Mouse (Mus musculus) thymus, postnatal 10 days (tissue): ENCODE results near the gene Cd83.

Source experiments
- DNase-seq, 2 experiments: peaks; one replicate each; pipeline ENCODE4 v3.0.0; 2021; ENCODE audit warnings: low spot score in 2 of 2

Cd83 gene

DNA sequence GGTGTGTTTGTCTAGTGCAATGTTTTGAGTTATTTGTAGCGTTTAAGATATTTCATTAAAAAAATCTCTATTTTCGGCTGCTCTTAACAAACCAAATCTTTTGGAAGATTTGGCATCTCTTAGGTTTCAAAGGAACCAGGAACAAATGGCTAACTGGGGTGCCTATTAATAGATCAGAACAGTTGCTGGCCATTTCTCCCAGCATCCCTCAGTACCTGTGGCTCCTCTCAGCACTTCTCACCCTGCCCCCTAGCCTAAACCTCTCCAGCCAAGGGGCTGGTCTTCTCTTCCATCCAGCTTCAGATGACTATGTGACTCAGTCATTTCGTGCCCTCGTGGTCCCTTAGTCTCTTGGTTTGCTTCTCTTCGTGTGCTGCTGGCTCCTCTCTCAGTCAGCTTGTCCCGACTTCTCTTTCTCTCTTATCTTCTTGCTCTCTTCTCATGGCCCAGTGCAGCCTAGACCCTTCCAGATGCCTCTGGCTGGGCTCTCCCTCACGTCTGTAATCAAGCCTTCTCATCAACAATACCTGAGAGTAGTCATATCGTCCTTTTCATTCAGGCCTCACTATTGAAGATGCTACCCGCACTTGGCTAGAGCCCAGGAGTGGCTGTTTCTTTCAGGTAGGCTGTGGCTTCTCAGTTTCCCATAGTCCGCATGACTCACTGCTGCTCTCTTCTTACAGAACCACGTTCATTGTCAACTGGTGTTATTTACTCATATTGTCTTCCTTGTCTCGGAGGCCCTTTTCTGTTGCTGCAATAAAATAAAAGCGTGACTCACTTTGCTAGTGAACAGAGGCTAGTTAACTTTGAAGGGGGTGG is 9.8 kb upstream of the Cd83 start:
- no peak for DNase-seq

- no peak for DNase-seq
Observed at GRCm38 (mm10) chr13:43775427-43775733, 9.2 kb upstream of the Cd83 start.

GRCm38 (mm10) chr13:43777321-43778002 is 7.1 kb upstream of the Cd83 start:
- DNase-seq: no peak

DNA sequence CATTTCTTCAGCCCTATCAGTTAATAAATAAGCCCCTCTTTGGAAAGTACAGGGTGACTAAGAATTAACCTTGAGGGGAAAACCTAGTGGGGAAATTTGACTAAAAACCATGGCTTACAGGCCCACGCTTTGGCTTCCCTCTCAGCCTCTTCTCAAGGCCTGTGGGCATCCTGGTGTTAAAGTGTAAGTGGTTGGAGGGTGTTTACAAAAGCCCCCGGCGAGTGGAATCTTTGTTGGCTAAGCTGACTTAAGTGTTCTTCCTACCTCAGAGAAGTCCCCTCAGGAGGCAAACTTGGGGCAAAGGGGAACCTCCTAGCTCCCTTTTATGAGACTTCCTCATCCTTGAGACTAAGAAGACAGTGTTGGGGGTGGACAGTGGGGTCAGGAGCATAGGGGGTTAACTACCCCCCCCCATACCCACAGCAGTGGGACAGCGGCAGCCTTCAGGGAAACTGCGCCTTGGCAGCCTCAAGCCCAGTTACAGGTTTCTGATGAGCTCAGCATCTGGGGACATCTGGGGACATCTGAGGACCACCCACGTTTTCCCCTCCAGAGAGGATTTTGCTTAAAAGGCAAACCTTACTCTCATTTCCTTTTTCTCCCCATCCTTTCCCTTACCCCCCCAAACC is 6.4 kb upstream of the Cd83 start:
- DNase-seq: no peak

DNA sequence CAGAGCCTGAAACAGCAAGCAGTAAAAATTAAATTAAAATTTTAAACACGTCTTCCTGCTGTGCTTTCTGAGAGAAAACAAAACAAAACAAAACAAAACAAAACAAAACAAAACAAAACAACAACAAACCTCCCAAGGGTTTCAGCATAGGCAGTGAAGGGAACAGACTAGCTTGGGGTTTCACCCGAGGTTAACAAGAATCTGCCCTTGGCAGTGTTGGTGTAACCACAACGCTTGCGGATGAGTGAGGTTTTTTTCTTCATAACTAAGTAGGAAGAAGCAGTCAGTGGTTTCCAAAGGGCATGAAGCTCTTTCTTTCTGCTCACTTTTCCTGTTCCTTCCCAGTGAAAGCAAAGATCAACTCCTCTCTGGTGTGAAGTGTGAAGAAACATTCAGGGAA is 5.6 kb upstream of the Cd83 start:
- DNase-seq: no peak

DNA sequence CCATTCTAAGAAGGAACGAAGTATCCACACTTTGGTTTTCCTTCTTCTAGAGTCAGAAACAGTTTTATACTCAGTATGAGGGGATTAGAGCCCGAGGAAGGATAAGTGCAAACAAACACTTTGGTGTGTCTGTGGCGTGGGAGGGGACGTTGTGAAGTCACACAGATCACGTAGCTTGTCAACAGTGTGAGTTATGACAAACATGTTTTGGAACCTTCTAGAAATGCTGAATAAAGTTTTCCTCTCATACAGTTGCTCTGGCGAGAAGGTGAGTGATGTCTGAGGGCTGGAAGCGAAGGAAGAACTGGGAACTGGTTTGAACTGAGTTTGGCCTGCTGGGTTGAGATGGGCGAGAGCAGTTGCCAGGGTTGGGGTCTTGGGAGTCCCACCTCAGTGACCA is 4.5 kb upstream of the Cd83 start:
- DNase-seq: no peak

- DNase-seq: no peak
Observed at GRCm38 (mm10) chr13:43785712-43786072, 1.1 kb downstream of the Cd83 start.

- DNase-seq: no peak
Observed at GRCm38 (mm10) chr13:43786171-43786795, 1.7 kb downstream of the Cd83 start.

DNA sequence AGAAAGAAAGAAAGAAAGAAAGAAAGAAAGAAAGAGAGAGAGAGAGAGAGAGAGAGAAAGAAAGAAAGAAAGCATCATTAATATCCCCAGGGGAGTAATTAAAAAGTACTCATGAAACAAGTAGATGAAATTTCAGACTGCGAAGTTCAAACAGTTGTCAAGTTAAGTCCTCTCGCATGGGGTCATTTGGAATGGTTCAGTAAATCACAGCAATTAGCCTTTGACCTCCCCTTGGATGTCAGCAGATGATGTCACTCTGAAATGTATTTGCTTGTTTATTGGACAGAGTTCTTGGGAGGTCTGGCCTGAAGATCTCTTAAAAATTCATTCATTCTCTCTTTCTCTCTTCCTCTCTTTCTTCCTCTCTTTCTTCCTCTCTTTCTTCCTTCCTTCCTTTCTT is 2.7 kb downstream of the Cd83 start:
- DNase-seq: no peak

GRCm38 (mm10) chr13:43788071-43788470 is 3.5 kb downstream of the Cd83 start:
- no peak for DNase-seq

- peak in 1 of 2 experiments; percentile 22 for DNase-seq
Observed at GRCm38 (mm10) chr13:43788983-43789645, 4.5 kb downstream of the Cd83 start.

DNA sequence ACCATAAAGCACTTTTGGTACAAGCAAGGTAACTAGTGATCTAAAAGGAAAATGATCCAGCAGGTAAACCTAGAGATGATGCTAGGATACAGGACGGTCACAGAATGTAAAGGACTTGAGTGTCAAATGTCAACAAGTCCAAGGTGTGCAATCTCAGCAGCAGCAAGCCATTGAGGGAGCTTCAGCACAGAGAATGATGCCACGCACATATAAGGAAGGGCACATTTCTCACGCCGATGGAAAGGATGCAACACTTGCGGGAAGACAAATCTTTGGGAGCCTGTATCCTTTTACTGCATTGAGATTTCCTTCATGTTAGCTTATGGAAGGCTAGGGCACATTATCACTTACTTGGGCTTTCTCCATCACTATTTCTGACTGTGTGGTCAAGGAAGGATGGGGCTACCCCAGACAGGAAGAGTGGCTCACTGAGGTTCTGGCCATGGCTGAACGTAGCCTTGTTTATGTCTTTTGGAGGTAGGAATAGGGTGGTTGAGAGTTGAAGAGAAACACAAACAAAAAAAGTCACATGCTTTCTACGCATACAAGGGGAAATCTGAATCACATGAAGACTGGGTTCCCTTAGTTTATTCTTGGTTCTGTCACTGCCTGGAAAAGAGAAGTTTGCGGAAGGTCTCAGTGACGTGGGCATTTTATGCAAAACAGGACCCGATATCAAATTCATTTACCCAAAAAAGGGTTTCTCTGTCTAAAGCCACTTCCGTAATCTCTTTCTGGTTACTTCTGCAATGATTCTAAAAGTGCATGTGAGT is 5.8 kb downstream of the Cd83 start:
- DNase-seq: no peak

DNA sequence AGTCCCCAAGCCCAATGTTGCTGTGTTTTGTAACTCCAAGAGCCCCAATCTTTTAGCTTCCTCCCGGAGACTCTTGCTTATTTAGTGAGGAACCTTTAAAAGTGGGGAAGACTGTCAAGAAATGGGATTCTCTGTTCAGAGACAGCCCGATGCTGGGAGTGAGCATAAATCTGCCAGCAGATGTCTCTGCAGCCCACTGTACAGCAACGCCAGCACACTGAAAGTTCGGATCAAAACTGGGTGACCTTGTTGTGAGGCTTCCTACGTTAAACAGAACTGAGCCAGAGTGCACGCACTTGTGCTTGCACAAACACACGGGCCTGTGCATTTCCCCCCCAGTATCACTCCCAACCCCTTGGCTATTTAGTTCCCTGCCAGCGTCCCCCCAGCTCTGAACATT is 10.8 kb downstream of the Cd83 start:
- DNase-seq: peak in 1 of 2 experiments; percentile 25

DNA sequence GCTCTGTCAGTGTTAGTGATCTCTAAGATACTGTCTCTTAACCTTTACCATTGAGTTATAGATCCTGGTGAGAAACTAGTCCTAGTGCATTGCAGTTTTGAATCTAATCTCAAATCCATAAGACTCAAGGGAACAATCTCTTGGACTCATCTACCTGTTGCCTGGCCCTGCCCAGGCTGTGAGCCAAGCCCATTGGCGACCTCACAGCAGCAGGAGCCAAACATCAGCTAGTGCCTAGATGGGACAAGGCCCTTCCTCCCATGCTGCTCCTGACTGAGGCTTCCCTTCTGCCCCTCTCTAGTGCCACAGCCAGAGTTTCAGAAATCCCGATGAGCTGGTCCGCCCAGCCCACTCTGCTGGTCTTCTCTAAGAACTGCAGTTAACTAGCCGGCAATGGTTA is 14.1 kb downstream of the Cd83 start:
- DNase-seq: no peak

- DNase-seq: no peak
Observed at GRCm38 (mm10) chr13:43800136-43800535, 15.6 kb downstream of the Cd83 start.

DNA sequence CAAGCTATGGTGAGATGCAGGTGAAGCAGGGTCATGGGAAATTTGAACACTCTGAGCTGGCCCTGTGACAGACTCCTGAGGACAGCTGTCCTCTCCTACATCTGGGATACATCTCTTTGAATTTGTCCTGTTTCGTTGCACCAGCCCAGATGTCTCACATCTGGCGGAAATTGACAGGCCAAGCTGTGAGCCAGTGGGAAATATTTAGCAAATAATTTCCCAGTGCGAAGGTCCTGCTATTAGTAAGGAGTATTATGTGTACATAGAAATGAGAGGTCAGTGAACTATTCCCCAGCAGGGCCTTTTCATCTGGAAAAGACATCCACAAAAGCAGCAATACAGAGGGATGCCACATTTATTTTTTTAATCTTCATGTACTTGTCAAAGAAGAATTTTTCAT is 17.4 kb downstream of the Cd83 start:
- DNase-seq: no peak

- DNase-seq: no peak
Observed at GRCm38 (mm10) chr13:43802361-43803137, 18.0 kb downstream of the Cd83 start.

GRCm38 (mm10) chr13:43804648-43805047 is 20.1 kb downstream of the Cd83 start:
- no peak for DNase-seq

DNA sequence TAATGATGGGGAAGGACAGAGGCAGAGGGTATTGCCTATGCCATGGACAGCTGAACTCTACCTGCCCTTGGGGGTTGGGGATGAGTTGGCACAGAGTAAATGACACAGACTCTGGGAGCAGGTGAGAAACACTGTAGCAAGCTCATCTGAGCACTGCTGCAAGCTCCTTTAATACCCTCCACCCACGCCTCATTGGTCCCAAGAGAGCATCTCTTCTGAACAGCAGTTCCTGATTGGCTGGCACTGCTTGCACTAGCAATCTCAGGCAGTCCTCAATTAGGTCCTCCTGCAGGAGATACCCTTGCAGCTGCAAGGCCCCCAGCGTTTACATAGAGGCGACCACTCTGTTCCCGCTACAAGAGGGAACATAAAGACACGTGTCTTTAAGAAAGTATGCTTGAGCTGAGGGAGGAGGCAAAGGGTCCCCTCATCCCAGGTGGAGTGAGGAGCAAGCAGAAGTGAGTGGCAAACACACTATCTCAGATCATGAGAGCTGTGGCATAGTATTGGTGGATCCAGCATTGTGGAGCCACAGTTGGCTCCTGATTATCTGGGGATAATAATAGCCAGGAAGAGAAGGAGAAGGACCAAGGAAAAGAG is 20.7 kb downstream of the Cd83 start:
- no peak for DNase-seq
